Mouse (Mus musculus) liver, embryonic 14.5 days (tissue): Measurements from ENCODE around the gene Hes6.

Experiments
- CTCF ChIP-seq: IDR thresholded peaks from 2 replicates; pipeline ENCODE4 v1.5.1; 2016; ENCODE audit warnings: antibody characterized with exemption, low read depth, control low read depth
- EP300 ChIP-seq: IDR thresholded peaks from 2 replicates; pipeline ENCODE4 v1.6.1; 2016; ENCODE audit warnings: antibody characterized with exemption, low read depth

GRCm38 (mm10) chr1:91362113-91362512 lies 51.7 kb downstream of the Hes6 start:
- no peak for TF ChIP-seq EP300
- TF ChIP-seq CTCF, result no peak
